Mouse (Mus musculus) heart, adult 2 months (tissue): Measurements from ENCODE around the gene Synpr. TPM values are rescaled to one million over a fixed set of nuclear protein-coding genes. Genes with fewer than 3 reads are reported as not detected.

ENCODE experiments used
- DNase-seq, 2 experiments: peaks; one replicate each; pipeline ENCODE4 v3.0.0; 2021
- H3K27ac ChIP-seq: fragments of 200-600 bp; 2 replicates; pipeline ENCODE4 v1.8.1; 2022
- H3K27me3 ChIP-seq: fragments of 200-500 bp; 2 replicates; pipeline ENCODE4 v1.6.1; 2012; ENCODE audit warnings: mild to moderate bottlenecking, low read length, inconsistent platforms, mixed read lengths; ENCODE audit not compliant: control insufficient read depth, insufficient read depth
- H3K36me3 ChIP-seq: fragments of 200-500 bp; 2 replicates; pipeline ENCODE4 v1.6.1; 2012; ENCODE audit warnings: low read length, inconsistent platforms; ENCODE audit not compliant: control insufficient read depth, insufficient read depth
- H3K4me1 ChIP-seq: fragments of 200-500 bp; 2 replicates; pipeline ENCODE4 v1.6.1; 2011; ENCODE audit warnings: low read length; ENCODE audit not compliant: control insufficient read depth, insufficient read depth
- H3K4me3 ChIP-seq: fragments of 200-600 bp; 2 replicates; pipeline ENCODE4 v1.8.1; 2022
- H3K79me2 ChIP-seq: fragments of 200-500 bp; replicated peaks from 2 replicates; pipeline ENCODE4 v1.6.1; 2012; ENCODE audit warnings: mild to moderate bottlenecking, inconsistent platforms, low read length, moderate library complexity, mixed read lengths; ENCODE audit not compliant: control insufficient read depth, insufficient read depth
- H3K9ac ChIP-seq: fragments of 200-500 bp; 2 replicates; pipeline ENCODE4 v1.6.1; 2012; ENCODE audit warnings: low read depth, mild to moderate bottlenecking, control low read depth, inconsistent platforms, low read length, mixed read lengths
- CTCF ChIP-seq: fragments of 200-600 bp; IDR thresholded peaks from 2 replicates; pipeline ENCODE4 v1.8.1; 2022; ENCODE audit warnings: antibody characterized with exemption, mild to moderate bottlenecking, moderate library complexity
- EP300 ChIP-seq: fragments of 200-500 bp; IDR thresholded peaks from 2 replicates; pipeline ENCODE4 v1.6.1; 2011; ENCODE audit warnings: low read depth, low read length, control low read depth; ENCODE audit not compliant: insufficient read depth
- POLR2A ChIP-seq: fragments of 200-500 bp; IDR thresholded peaks from 2 replicates; pipeline ENCODE4 v1.6.1; 2011; ENCODE audit warnings: mild to moderate bottlenecking, low read depth, low read length, control low read depth; ENCODE audit not compliant: insufficient read depth
- WGBS: fragments of 180-500 bp; shearing (Covaris S2); methylation state at CpG from one replicate; pipeline ENCODE4 v1.1.7; 2018; 5-methylcytosine and 5-hydroxymethylcytosine counted together
- intact Hi-C: fragments of 180-260 bp; cut with DNase I; formaldehyde crosslinking; loops from one replicate; pipeline ENCODE4 v1.15.1; 2025
- polyA plus RNA-seq: library from polyadenylated mRNA; depleted of rRNA; stranded (reverse); fragments of >200 nt; gene quantifications from 2 replicates; pipeline ENCODE4 v1.2.3, GENCODE M21; 2012
- total RNA-seq, 2 experiments: library from RNA; stranded (reverse); gene quantifications; 2 replicates each; pipeline ENCODE4 v1.2.3; 2021

Gene Synpr
- total and polyA plus RNA-seq, 3 experiments: 0.26 to 0.34 TPM; not detected in 1

- H3K79me2 ChIP-seq: no peaks in the 10 kb centered on the region
- H3K4me3 ChIP-seq: no peak overlapping the region
- no peak overlapping the region for H3K27ac ChIP-seq
- no peak overlapping the region for H3K9ac ChIP-seq
- DNase-seq: no peak
- no peaks in the 10 kb centered on the region for H3K27me3 ChIP-seq
- WGBS: 32% methylated on average over 6 of the region's 6 CpGs
- intact Hi-C loops: no loop called here
- H3K36me3 ChIP-seq: no peaks in the 10 kb centered on the region
- TF ChIP-seq EP300 (no peak), CTCF (no peak), POLR2A (no peak)
- no peaks in the 10 kb centered on the region for H3K4me1 ChIP-seq
Observed at GRCm38 (mm10) chr14:13399226-13400020, 114.8 kb downstream of the Synpr start.

DNA sequence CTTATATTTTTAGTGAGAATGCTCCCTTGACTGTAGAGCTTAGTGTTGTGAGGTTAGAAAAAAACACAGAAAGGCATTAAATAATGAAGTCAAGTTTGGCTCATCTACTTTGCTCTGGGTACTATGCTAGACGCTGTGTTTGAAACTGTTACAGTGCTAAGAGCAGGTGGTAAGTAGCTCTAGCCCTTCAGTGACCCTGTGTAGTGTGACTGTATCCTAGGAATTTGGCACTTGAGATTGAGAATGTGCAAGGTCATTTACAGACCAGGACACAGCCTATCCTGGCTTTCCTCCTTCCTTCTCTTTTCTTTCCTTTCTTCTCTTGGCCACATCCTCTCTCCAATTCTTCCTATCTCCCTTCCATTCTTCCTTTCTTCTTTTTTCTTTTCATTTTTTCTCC lies 127.1 kb downstream of the Synpr start:
- no peak for DNase-seq
- intact Hi-C loops: loop anchor here (10.0 kb wide), 1 partner anchor 63 kb away; no protein-coding TSS in a partner anchor
- 43% methylated on average over 1 of the region's 1 CpGs for WGBS
- TF ChIP-seq CTCF: no peak
- TF ChIP-seq POLR2A: no peak
- no peak for TF ChIP-seq EP300
- no peak overlapping the region for H3K27ac ChIP-seq
- H3K9ac ChIP-seq: no peak overlapping the region
- H3K4me1 ChIP-seq: no peaks in the 10 kb centered on the region
- no peaks in the 10 kb centered on the region for H3K27me3 ChIP-seq
- H3K36me3 ChIP-seq: no peaks in the 10 kb centered on the region
- H3K4me3 ChIP-seq: no peak overlapping the region
- no peaks in the 10 kb centered on the region for H3K79me2 ChIP-seq

DNA sequence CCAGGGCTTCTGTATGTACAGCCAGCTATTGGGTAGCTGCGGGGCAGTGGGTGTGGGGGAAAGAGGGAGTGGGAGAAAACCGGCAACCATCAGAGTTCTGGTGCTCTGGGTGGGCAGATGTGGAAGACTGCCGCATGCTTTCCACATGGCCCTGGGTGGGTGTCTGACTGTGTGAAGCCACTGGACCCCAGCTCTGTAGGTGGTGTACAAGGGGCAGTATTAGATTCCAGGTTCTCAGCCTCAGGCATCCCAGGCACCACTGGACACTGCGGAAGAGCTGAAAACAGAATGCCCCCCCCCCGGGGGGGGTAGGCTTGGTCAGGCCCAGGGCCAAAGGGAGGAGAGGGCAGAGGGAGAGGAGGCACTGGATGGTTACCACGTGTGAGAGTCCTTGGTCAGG lies 156.1 kb downstream of the Synpr start:
- Histone ChIP-seq H3K4me3 (no peak overlapping the region), H3K36me3 (no peaks in the 10 kb centered on the region), H3K79me2 (no peaks in the 10 kb centered on the region), H3K4me1 (no peaks in the 10 kb centered on the region), H3K27ac (no peak overlapping the region), H3K9ac (no peak overlapping the region), H3K27me3 (no peaks in the 10 kb centered on the region)
- WGBS: 68% methylated on average over 6 of the region's 6 CpGs
- intact Hi-C loops: no loop called here
- DNase-seq: no peak
- TF ChIP-seq EP300: no peak

- Histone ChIP-seq H3K36me3 (no peaks in the 10 kb centered on the region), H3K79me2 (no peaks in the 10 kb centered on the region), H3K9ac (no peak overlapping the region), H3K4me3 (no peak overlapping the region), H3K4me1 (no peaks in the 10 kb centered on the region), H3K27ac (no peak overlapping the region), H3K27me3 (no peaks in the 10 kb centered on the region)
- TF ChIP-seq POLR2A: no peak
- TF ChIP-seq CTCF: no peak
- no peak for TF ChIP-seq EP300
- WGBS: 28% methylated on average over 2 of the region's 2 CpGs
- no peak for DNase-seq
- intact Hi-C loops: no loop called here
Observed at GRCm38 (mm10) chr14:13444908-13445307, 160.3 kb downstream of the Synpr start.

DNA sequence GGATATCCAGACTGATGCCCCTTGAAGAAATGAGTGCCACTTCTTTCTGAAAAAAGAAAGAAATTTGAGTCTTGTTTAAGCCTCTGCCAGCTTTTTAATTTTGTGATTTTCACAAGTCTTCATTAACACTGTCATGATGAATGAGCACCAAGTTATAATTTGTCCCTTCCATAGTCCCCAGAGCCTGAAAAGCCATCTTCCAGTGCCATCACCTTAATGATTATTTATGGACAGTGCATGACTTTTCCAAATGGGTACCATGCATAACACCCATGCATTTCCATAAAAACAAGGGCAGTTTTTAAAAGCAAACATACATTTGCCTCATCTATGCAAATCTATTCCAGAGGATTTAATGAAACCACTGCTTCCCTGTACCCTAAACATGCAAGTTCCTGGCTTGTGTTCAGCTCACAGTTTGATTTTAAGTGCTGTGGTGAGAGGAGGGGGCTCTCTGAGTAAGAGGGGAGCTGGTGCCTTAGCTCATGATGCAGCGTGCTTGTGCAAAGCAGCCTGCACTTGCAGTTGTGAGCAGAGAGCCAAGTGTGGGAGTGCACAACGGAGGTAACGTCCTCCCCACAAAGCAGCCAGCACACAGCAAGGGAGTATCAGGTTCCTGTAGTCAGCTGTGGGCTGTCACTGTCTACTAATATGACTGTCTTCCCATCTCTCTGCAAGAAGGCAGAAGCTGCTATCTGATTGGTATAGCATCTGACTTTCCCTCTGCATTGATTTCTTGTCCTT lies 169.1 kb downstream of the Synpr start:
- Histone ChIP-seq H3K4me1 (no peaks in the 10 kb centered on the region), H3K4me3 (no peak overlapping the region), H3K79me2 (no peaks in the 10 kb centered on the region), H3K27me3 (no peaks in the 10 kb centered on the region), H3K27ac (no peak overlapping the region), H3K36me3 (no peaks in the 10 kb centered on the region), H3K9ac (no peak overlapping the region)
- TF ChIP-seq POLR2A: no peak
- TF ChIP-seq CTCF: no peak
- TF ChIP-seq EP300: no peak
- no peak for DNase-seq
- 40% methylated on average over 3 of the region's 3 CpGs for WGBS
- intact Hi-C loops: no loop called here

GRCm38 (mm10) chr14:13454991-13455390 lies 170.4 kb downstream of the Synpr start:
- Histone ChIP-seq H3K79me2 (no peaks in the 10 kb centered on the region), H3K9ac (no peak overlapping the region), H3K27ac (no peak overlapping the region), H3K36me3 (no peaks in the 10 kb centered on the region), H3K27me3 (no peaks in the 10 kb centered on the region), H3K4me1 (no peaks in the 10 kb centered on the region), H3K4me3 (no peak overlapping the region)
- DNase-seq: no peak
- no peak for TF ChIP-seq EP300
- no peak for TF ChIP-seq POLR2A
- no peak for TF ChIP-seq CTCF
- intact Hi-C loops: no loop called here
